Mouse (Mus musculus): ENCODE results near the gene Tmem176b. TPM values are rescaled to one million over a fixed set of nuclear protein-coding genes. Genes with fewer than 3 reads are reported as not detected.
"Not testable (repeated sequence)": the region's sequence is repeated elsewhere in the genome, so short reads cannot be mapped to it uniquely, and the experiment has no call there.

Tmem176b gene
- total RNA-seq, 4 experiments from 2014 or later, result 722 to 872 (median 775) TPM

- no peak for DNase-seq
These were observed 981 bp upstream of the Tmem176b start for GRCm38 (mm10) chr6:48842111-48842842.

GRCm38 (mm10) chr6:48840371-48840969 is 826 bp downstream of the Tmem176b start, which contains the start of gene Tmem176a:
Tmem176a (plus strand) TSS chr6:48840919.
- no peak for DNase-seq

GRCm38 (mm10) chr6:48838321-48839080 is 2.8 kb downstream of the Tmem176b start:
- no peak for DNase-seq

- no peak for DNase-seq
These were observed 3.8 kb downstream of the Tmem176b start for GRCm38 (mm10) chr6:48837516-48837915.

GRCm38 (mm10) chr6:48836146-48836545 is 5.2 kb downstream of the Tmem176b start:
- no peak for DNase-seq

- DNase-seq, result no peak
These were observed 6.1 kb downstream of the Tmem176b start for GRCm38 (mm10) chr6:48835241-48835640.

- no peak for DNase-seq
These were observed 7.8 kb downstream of the Tmem176b start for GRCm38 (mm10) chr6:48833515-48833914.

GRCm38 (mm10) chr6:48832426-48832825 is 8.9 kb downstream of the Tmem176b start:
- no peak for DNase-seq

GRCm38 (mm10) chr6:48831141-48831540 is 10.2 kb downstream of the Tmem176b start:
- DNase-seq, result no peak

GRCm38 (mm10) chr6:48830241-48830640 is 11.1 kb downstream of the Tmem176b start:
- no peak for DNase-seq

- DNase-seq, result no peak
These were observed 11.6 kb downstream of the Tmem176b start for GRCm38 (mm10) chr6:48829651-48830050.

- no peak for DNase-seq
These were observed 12.3 kb downstream of the Tmem176b start for GRCm38 (mm10) chr6:48828976-48829375.

GRCm38 (mm10) chr6:48825016-48825415 is 16.3 kb downstream of the Tmem176b start:
- DNase-seq, result no peak

GRCm38 (mm10) chr6:48821991-48822785 is 19.1 kb downstream of the Tmem176b start:
- not testable (repeated sequence) for DNase-seq

- DNase-seq, result no peak
These were observed 23.5 kb downstream of the Tmem176b start for GRCm38 (mm10) chr6:48817815-48818214.

- DNase-seq, result no peak
These were observed 26.3 kb downstream of the Tmem176b start for GRCm38 (mm10) chr6:48815013-48815412.

- no peak for DNase-seq
These were observed 31.6 kb downstream of the Tmem176b start for GRCm38 (mm10) chr6:48809494-48810219.

GRCm38 (mm10) chr6:48806746-48807145 is 34.5 kb downstream of the Tmem176b start:
- no peak for DNase-seq

- DNase-seq, result no peak
These were observed 37.0 kb downstream of the Tmem176b start for GRCm38 (mm10) chr6:48804346-48804745.

- no peak for DNase-seq
These were observed 37.8 kb downstream of the Tmem176b start for GRCm38 (mm10) chr6:48803406-48804051.

GRCm38 (mm10) chr6:48801897-48802296 is 39.4 kb downstream of the Tmem176b start:
- no peak for DNase-seq

Measured in adrenal gland, adult 8-10 months (tissue).